Mouse (Mus musculus): ENCODE results near the gene Ahsg.

DNA sequence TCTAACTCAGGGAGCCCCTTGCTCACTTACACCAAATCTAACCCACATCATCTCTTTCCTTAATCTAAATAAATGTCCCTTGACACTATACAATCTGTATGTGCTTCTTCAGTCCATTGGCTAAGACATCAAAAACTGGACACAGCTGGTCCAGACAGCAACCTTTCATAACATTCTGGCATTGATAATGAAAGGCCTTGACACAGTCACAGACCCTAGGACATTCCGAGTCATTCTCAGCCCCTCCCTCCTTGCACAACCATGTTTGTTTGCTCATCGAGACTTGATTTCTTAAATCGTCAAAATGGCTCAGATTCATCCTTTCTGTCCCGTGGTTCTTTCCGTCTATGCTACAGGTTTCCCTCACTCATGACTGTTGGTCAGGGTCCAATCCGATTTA, 18.2 kb downstream of the Ahsg start:
- no peak for TF ChIP-seq CTCF (conservative IDR thresholded peaks at IDR 0.05; ENCODE audit: insufficient read depth, insufficient read length, low read depth, low read length)
- no peak for TF ChIP-seq POLR2A (IDR thresholded peaks at IDR 0.05; ENCODE audit: low read depth, low read length)

Measured in kidney, adult 2 months (tissue).